Mouse (Mus musculus) heart, embryonic 16.5 days (tissue): ENCODE results near the gene Olfr365. TPM values are rescaled to one million over a fixed set of nuclear protein-coding genes. Genes with fewer than 3 reads are reported as not detected.

Experiments
- ATAC-seq: fragments of 200-750 bp; cut with Nextera tagmentation; replicated peaks from 2 replicates; pipeline ENCODE4 v1.8.0; 2017; ENCODE audit warnings: moderate number of reproducible peaks; ENCODE audit not compliant: insufficient read depth, low FRiP score; ENCODE audit errors: extremely low read depth
- H3K27ac ChIP-seq: fragments of 300-500 bp; sonication (generic); 2 replicates; pipeline ENCODE4 v1.5.1; 2014; ENCODE audit warnings: mild to moderate bottlenecking, low read length, control low read depth, moderate library complexity
- H3K27me3 ChIP-seq: fragments of 300-500 bp; sonication (generic); 2 replicates; pipeline ENCODE4 v1.6.1; 2014; ENCODE audit warnings: low read length, mixed read lengths; ENCODE audit not compliant: control insufficient read depth, insufficient read depth
- H3K36me3 ChIP-seq: fragments of 300-500 bp; sonication (generic); 2 replicates; pipeline ENCODE4 v1.6.1; 2014; ENCODE audit not compliant: control insufficient read depth, insufficient read depth
- H3K4me1 ChIP-seq: fragments of 300-500 bp; sonication (generic); 2 replicates; pipeline ENCODE4 v1.6.1; 2014; ENCODE audit warnings: low read length, mixed read lengths; ENCODE audit not compliant: control insufficient read depth, insufficient read depth
- H3K4me2 ChIP-seq: fragments of 300-500 bp; sonication (generic); 2 replicates; pipeline ENCODE4 v1.6.1; 2014; ENCODE audit warnings: low read depth, mild to moderate bottlenecking, control low read depth, low read length
- H3K4me3 ChIP-seq: fragments of 300-500 bp; sonication (generic); 2 replicates; pipeline ENCODE4 v1.5.1; 2014; ENCODE audit warnings: mild to moderate bottlenecking, control low read depth, low read length
- H3K9ac ChIP-seq: fragments of 300-500 bp; sonication (generic); 2 replicates; pipeline ENCODE4 v1.6.1; 2014; ENCODE audit warnings: low read length, control low read depth
- H3K9me3 ChIP-seq: fragments of 300-500 bp; sonication (generic); replicated peaks from 2 replicates; pipeline ENCODE4 v1.6.1; 2016; ENCODE audit warnings: low read length; ENCODE audit not compliant: control insufficient read depth
- WGBS: fragments of 180-500 bp; shearing (Covaris S2); extraction: QIAGEN DNeasy Blood & Tissue Kit; methylation state at CpG from one replicate; pipeline ENCODE4 v1.1.7; 2014; 5-methylcytosine and 5-hydroxymethylcytosine counted together
- polyA plus RNA-seq: library from polyadenylated mRNA; unstranded; fragments of >200 nt; fragmentation: Nextera tagmentation; extraction: Ambion mirVana; gene quantifications from 2 replicates; pipeline ENCODE4 v1.2.1, GENCODE M21; 2015

Olfr365 gene
- polyA plus RNA-seq: not detected in 2 replicates

DNA sequence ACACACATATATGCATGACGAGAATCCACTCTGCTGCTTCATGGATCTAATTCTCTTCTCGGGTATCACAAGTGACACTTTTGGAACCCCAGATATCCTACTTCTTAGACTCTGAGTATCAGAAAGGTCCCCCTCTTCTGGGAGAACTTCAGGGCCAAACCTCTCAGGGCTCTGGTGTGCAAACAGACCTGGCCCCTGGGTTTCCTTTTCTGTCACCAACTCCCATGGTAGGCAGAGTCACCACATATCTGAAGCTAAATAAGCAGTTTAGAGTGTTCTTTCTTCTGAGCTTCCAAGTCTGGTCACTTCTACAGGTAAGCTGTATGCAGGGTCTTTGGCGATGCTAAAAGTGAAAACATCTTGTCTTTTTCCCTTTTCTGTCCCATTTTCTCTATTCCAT is at the start of gene Olfr365:
Gene Olfr365, plus strand, starts transcription at position 301 of the 400 bp plus-strand sequence.
- Histone ChIP-seq H3K27me3 (no peaks in the 10 kb centered on the region), H3K4me2 (no peak within 1 kb of the TSS), H3K27ac (no peak within 1 kb of the TSS), H3K9ac (no peak within 1 kb of the TSS), H3K36me3 (no peaks in the 10 kb centered on the region), H3K4me1 (no peaks in the 10 kb centered on the region), H3K9me3 (no peaks in the 10 kb centered on the region), H3K4me3 (no peak within 1 kb of the TSS)
- WGBS: 71% methylated on average over 3 of the region's 3 CpGs
- ATAC-seq: no peak

DNA sequence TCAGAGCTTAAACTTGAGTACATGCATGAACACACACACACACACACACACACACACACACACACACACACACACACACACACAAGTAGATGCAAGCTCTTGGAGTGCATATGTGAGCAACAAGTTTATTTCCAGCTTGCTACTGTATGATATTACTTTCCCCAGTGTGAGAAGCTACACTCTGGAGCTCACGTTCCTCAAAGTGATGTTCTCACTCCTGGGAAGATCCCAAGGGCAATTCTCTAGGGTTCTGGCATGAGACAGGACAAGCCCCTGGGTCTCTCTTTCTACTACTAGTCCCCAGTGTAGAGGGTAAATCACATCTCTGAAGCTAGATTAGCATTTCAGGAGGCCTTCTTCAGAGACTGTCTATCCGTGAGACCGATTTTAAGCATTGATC is 49.0 kb upstream of the Olfr365 start, which contains the start of gene Olfr364-ps1:
Gene Olfr364-ps1, plus strand, starts transcription at position 301 of the 400 bp plus-strand sequence.
- Histone ChIP-seq H3K27ac (no peak within 1 kb of the TSS), H3K9ac (no peak within 1 kb of the TSS), H3K4me2 (no peak within 1 kb of the TSS), H3K4me3 (no peak within 1 kb of the TSS), H3K27me3 (no peaks in the 10 kb centered on the region), H3K9me3 (no peaks in the 10 kb centered on the region; the same call in 1 of the 2 replicates), H3K4me1 (no peaks in the 10 kb centered on the region), H3K36me3 (no peaks in the 10 kb centered on the region)
- WGBS: 68% methylated on average over 3 of the region's 3 CpGs
- ATAC-seq: no peak

DNA sequence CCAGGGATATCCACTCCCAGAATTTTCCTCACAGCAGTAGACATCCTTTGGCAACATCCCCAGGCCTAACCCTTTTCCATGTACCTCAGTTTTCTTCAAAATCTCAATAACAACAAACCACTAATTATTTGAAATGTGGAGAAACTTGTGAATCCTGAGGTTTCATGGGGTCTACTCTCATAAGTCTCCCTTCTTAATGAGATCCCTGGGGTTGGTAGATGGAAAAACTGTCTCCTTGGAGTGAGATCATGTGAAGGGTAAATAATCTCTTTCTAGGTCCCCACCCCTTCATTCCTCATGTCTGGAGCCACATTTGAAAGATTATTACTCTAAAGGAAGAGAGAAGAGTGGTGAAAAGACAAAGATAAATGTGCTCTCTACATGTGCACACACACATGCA is 23.3 kb downstream of the Olfr365 start, which contains the start of gene Olfr366:
Gene Olfr366, plus strand, starts transcription at position 301 of the 400 bp plus-strand sequence.
- H3K9ac ChIP-seq: no peak within 1 kb of the TSS
- no peaks in the 10 kb centered on the region for H3K36me3 ChIP-seq
- no peak within 1 kb of the TSS for H3K4me2 ChIP-seq
- H3K9me3 ChIP-seq: no peaks in the 10 kb centered on the region
- H3K27me3 ChIP-seq: no peaks in the 10 kb centered on the region
- ATAC-seq: no peak
- H3K27ac ChIP-seq: no peak within 1 kb of the TSS
- no peak within 1 kb of the TSS for H3K4me3 ChIP-seq
- H3K4me1 ChIP-seq: no peaks in the 10 kb centered on the region

Other genes with a start within 250 kb of the Olfr365 start
- not detected in 2 replicates for gene Olfr357, start 194.4 kb upstream of the Olfr365 start, polyA plus RNA-seq
- not detected in 2 replicates for gene Olfr358, start 178.9 kb upstream of the Olfr365 start, polyA plus RNA-seq
- not detected in 2 replicates for gene Olfr360, start 122.5 kb upstream of the Olfr365 start, polyA plus RNA-seq
- gene Olfr361, start 98.9 kb upstream of the Olfr365 start, polyA plus RNA-seq: not detected in 2 replicates
- not detected in 2 replicates for gene Olfr362, start 70.3 kb upstream of the Olfr365 start, polyA plus RNA-seq
- not detected in 2 replicates for gene Olfr364-ps1, start 48.9 kb upstream of the Olfr365 start, polyA plus RNA-seq
- gene Olfr366, start 23.4 kb downstream of the Olfr365 start, polyA plus RNA-seq: not detected in 2 replicates
- gene Olfr368, start 138.3 kb downstream of the Olfr365 start, polyA plus RNA-seq: not detected in 2 replicates
- 32.0 and 36.2 TPM in 2 replicates for gene Pdcl, start 171.1 kb downstream of the Olfr365 start, polyA plus RNA-seq
- 9.1 and 9.3 TPM in 2 replicates for gene Rc3h2, start 234.7 kb downstream of the Olfr365 start, polyA plus RNA-seq